Mouse (Mus musculus) intestine, postnatal 0 days (tissue): Measurements from ENCODE around the gene Nobox. TPM values are rescaled to one million over a fixed set of nuclear protein-coding genes. Genes with fewer than 3 reads are reported as not detected.

ENCODE experiments used
- ATAC-seq: fragments of 200-750 bp; cut with Nextera tagmentation; 2 replicates; pipeline ENCODE4 v1.8.0; 2017; ENCODE audit warnings: mild to moderate bottlenecking, moderate TSS enrichment, moderate library complexity
- H3K27ac ChIP-seq: fragments of 300-500 bp; sonication (generic); 2 replicates; pipeline ENCODE4 v1.5.1; 2014; ENCODE audit warnings: mild to moderate bottlenecking, low read depth, low read length, moderate library complexity
- H3K27me3 ChIP-seq: fragments of 300-500 bp; sonication (generic); replicated peaks from 2 replicates; pipeline ENCODE4 v1.6.1; 2014; ENCODE audit warnings: low read length, mixed read lengths; ENCODE audit not compliant: control insufficient read depth, insufficient read depth
- H3K36me3 ChIP-seq: fragments of 300-500 bp; sonication (generic); 2 replicates; pipeline ENCODE4 v1.6.1; 2014; ENCODE audit warnings: mild to moderate bottlenecking, moderate library complexity; ENCODE audit not compliant: control insufficient read depth, insufficient read depth
- H3K4me1 ChIP-seq: fragments of 300-500 bp; sonication (generic); replicated peaks from 2 replicates; pipeline ENCODE4 v1.6.1; 2014; ENCODE audit warnings: antibody characterized with exemption, low read length, mixed read lengths; ENCODE audit not compliant: control insufficient read depth, insufficient read depth
- H3K4me2 ChIP-seq: fragments of 300-500 bp; sonication (generic); replicated peaks from 2 replicates; pipeline ENCODE4 v1.6.1; 2014; ENCODE audit warnings: low read depth, mild to moderate bottlenecking, moderate library complexity
- H3K4me3 ChIP-seq: fragments of 300-500 bp; sonication (generic); 2 replicates; pipeline ENCODE4 v1.5.1; 2014; ENCODE audit warnings: low read depth, low read length
- H3K9ac ChIP-seq: fragments of 300-500 bp; sonication (generic); 2 replicates; pipeline ENCODE4 v1.6.1; 2014; ENCODE audit warnings: mild to moderate bottlenecking, low read depth, low read length
- H3K9me3 ChIP-seq: fragments of 300-500 bp; sonication (generic); 2 replicates; pipeline ENCODE4 v1.6.1; 2016; ENCODE audit warnings: mixed run types; ENCODE audit not compliant: control insufficient read depth
- CTCF ChIP-seq: sonication (generic); IDR thresholded peaks from 2 replicates; pipeline ENCODE4 v1.5.1; 2016; ENCODE audit warnings: low read depth, mild to moderate bottlenecking, control low read depth, antibody characterized with exemption, moderate library complexity
- WGBS: fragments of 180-500 bp; shearing (Covaris S2); extraction: QIAGEN DNeasy Blood & Tissue Kit; methylation state at CpG from one replicate; pipeline ENCODE4 v1.1.7; 2014; 5-methylcytosine and 5-hydroxymethylcytosine counted together
- polyA plus RNA-seq: library from polyadenylated mRNA; unstranded; fragments of >200 nt; fragmentation: Nextera tagmentation; extraction: Ambion mirVana; gene quantifications from 2 replicates; pipeline ENCODE4 v1.2.1, GENCODE M21; 2015

Nobox gene
- polyA plus RNA-seq, 1 experiment from 2014 or later, result not detected

- no peak overlapping the region for H3K4me3 ChIP-seq
- ATAC-seq, result no peak
- H3K4me1 ChIP-seq, result no peaks in the 10 kb centered on the region
- no peaks in the 10 kb centered on the region for H3K27me3 ChIP-seq
- no peaks in the 10 kb centered on the region for H3K36me3 ChIP-seq
- H3K9ac ChIP-seq, result no peak overlapping the region
- 41% methylated on average over 2 of the region's 2 CpGs for WGBS
- TF ChIP-seq CTCF, result no peak
- no peak overlapping the region for H3K4me2 ChIP-seq
- no peaks in the 10 kb centered on the region for H3K9me3 ChIP-seq
- no peak overlapping the region for H3K27ac ChIP-seq
These were observed 29.4 kb upstream of the Nobox start for GRCm38 (mm10) chr6:43338804-43339203.

GRCm38 (mm10) chr6:43337491-43337961, 28.2 kb upstream of the Nobox start:
- 28% methylated on average over 10 of the region's 10 CpGs for WGBS
- Histone ChIP-seq H3K9me3 (no peaks in the 10 kb centered on the region), H3K36me3 (no peaks in the 10 kb centered on the region), H3K4me3 (no peak overlapping the region), H3K27me3 (no peaks in the 10 kb centered on the region), H3K4me2 (no peak overlapping the region), H3K9ac (no peak overlapping the region), H3K4me1 (no peaks in the 10 kb centered on the region; the same call in 1 of the 2 replicates), H3K27ac (no peak overlapping the region)
- no peak for ATAC-seq
- TF ChIP-seq CTCF, result no peak

GRCm38 (mm10) chr6:43335619-43336234, 26.4 kb upstream of the Nobox start:
- 45% methylated on average over 3 of the region's 3 CpGs for WGBS
- ATAC-seq, result no peak

GRCm38 (mm10) chr6:43333479-43333878, 24.1 kb upstream of the Nobox start:
- H3K4me2 ChIP-seq, result no peak overlapping the region
- no peaks in the 10 kb centered on the region for H3K27me3 ChIP-seq
- H3K4me1 ChIP-seq, result no peaks in the 10 kb centered on the region; the same call in 1 of the 2 replicates
- no peaks in the 10 kb centered on the region for H3K36me3 ChIP-seq
- H3K9me3 ChIP-seq, result no peaks in the 10 kb centered on the region
- TF ChIP-seq CTCF, result no peak
- no peak overlapping the region for H3K9ac ChIP-seq
- no peak overlapping the region for H3K27ac ChIP-seq
- WGBS, result 69% methylated on average over 4 of the region's 4 CpGs
- no peak overlapping the region for H3K4me3 ChIP-seq
- ATAC-seq, result no peak

More at GRCm38 (mm10) chr6:43335619-43336234, 26.4 kb upstream of the Nobox start:
- H3K27me3 ChIP-seq, result no peaks in the 10 kb centered on the region
- H3K4me2 ChIP-seq, result no peak overlapping the region
- TF ChIP-seq CTCF, result peak; percentile 52
- no peaks in the 10 kb centered on the region for H3K9me3 ChIP-seq
- H3K27ac ChIP-seq, result no peak overlapping the region
- no peaks in the 10 kb centered on the region for H3K36me3 ChIP-seq
- no peaks in the 10 kb centered on the region; the same call in 1 of the 2 replicates for H3K4me1 ChIP-seq
- H3K4me3 ChIP-seq, result no peak overlapping the region
- H3K9ac ChIP-seq, result no peak overlapping the region

- H3K27ac ChIP-seq, result no peak overlapping the region
- H3K4me3 ChIP-seq, result no peak overlapping the region
- no peaks in the 10 kb centered on the region for H3K27me3 ChIP-seq
- WGBS, result 47% methylated on average over 8 of the region's 8 CpGs
- no peaks in the 10 kb centered on the region for H3K36me3 ChIP-seq
- TF ChIP-seq CTCF, result no peak
- H3K9ac ChIP-seq, result no peak overlapping the region
- H3K4me2 ChIP-seq, result no peak overlapping the region
- H3K9me3 ChIP-seq, result no peaks in the 10 kb centered on the region
- H3K4me1 ChIP-seq, result no peaks in the 10 kb centered on the region
- ATAC-seq, result no peak
These were observed 3.8 kb upstream of the Nobox start for GRCm38 (mm10) chr6:43312961-43313656.

- no peaks in the 10 kb centered on the region for H3K9me3 ChIP-seq
- TF ChIP-seq CTCF, result no peak
- no peak overlapping the region for H3K27ac ChIP-seq
- H3K9ac ChIP-seq, result no peak overlapping the region
- no peak overlapping the region for H3K4me3 ChIP-seq
- no peaks in the 10 kb centered on the region for H3K36me3 ChIP-seq
- no peaks in the 10 kb centered on the region for H3K27me3 ChIP-seq
- H3K4me2 ChIP-seq, result no peak overlapping the region
- no peaks in the 10 kb centered on the region for H3K4me1 ChIP-seq
- no peak for ATAC-seq
These were observed 3.2 kb upstream of the Nobox start for GRCm38 (mm10) chr6:43312546-43312945.
